Mouse (Mus musculus) midbrain, postnatal 0 days (tissue): ENCODE measurements at regions not wholly inside any gene's neighbourhood (a gene's known extent, or its start where the extent isn't known, plus 50 kb on each side); places are given as distances from the start of the nearest gene placed in this dataset.

Source experiments
- ATAC-seq: fragments of 200-750 bp; cut with Nextera tagmentation; 2 replicates; pipeline ENCODE4 v1.8.0; 2017; ENCODE audit warnings: moderate number of reproducible peaks, mild to moderate bottlenecking, moderate TSS enrichment, moderate library complexity; ENCODE audit not compliant: low FRiP score
- DNase-seq: peaks from one replicate; pipeline ENCODE4 v3.0.0-alpha.2; 2015; ENCODE audit warnings: low spot score
- H3K27ac ChIP-seq: fragments of 300-500 bp; sonication (generic); 2 replicates; pipeline ENCODE4 v1.5.1; 2014; ENCODE audit warnings: low read depth, mild to moderate bottlenecking, low read length, mixed read lengths
- H3K27me3 ChIP-seq: fragments of 300-500 bp; sonication (generic); 2 replicates; pipeline ENCODE4 v1.6.1; 2014; ENCODE audit warnings: low read length, control low read depth, mixed read lengths; ENCODE audit not compliant: insufficient read depth
- H3K36me3 ChIP-seq: fragments of 300-500 bp; sonication (generic); 2 replicates; pipeline ENCODE4 v1.6.1; 2014; ENCODE audit warnings: low read length, control low read depth, mixed read lengths; ENCODE audit not compliant: insufficient read depth
- H3K4me1 ChIP-seq: fragments of 300-500 bp; sonication (generic); 2 replicates; pipeline ENCODE4 v1.6.1; 2014; ENCODE audit warnings: mild to moderate bottlenecking, control low read depth, antibody characterized with exemption, low read length, mixed read lengths; ENCODE audit not compliant: insufficient read depth
- H3K4me2 ChIP-seq: fragments of 300-500 bp; sonication (generic); 2 replicates; pipeline ENCODE4 v1.6.1; 2014; ENCODE audit warnings: low read depth, mild to moderate bottlenecking, low read length, mixed read lengths; ENCODE audit not compliant: poor library complexity, severe bottlenecking
- H3K4me3 ChIP-seq: fragments of 300-500 bp; sonication (generic); 2 replicates; pipeline ENCODE4 v1.5.1; 2014; ENCODE audit warnings: low read depth, mild to moderate bottlenecking, low read length, moderate library complexity
- H3K9ac ChIP-seq: fragments of 300-500 bp; sonication (generic); replicated peaks from 2 replicates; pipeline ENCODE4 v1.6.1; 2014; ENCODE audit warnings: mild to moderate bottlenecking, low read length, moderate library complexity, mixed read lengths; ENCODE audit not compliant: poor library complexity, severe bottlenecking
- H3K9me3 ChIP-seq: fragments of 300-500 bp; sonication (generic); 2 replicates; pipeline ENCODE4 v1.6.1; 2016; ENCODE audit warnings: low read length, control low read depth
- CTCF ChIP-seq: IDR thresholded peaks from 2 replicates; pipeline ENCODE4 v1.5.1; 2016; ENCODE audit warnings: antibody characterized with exemption, mild to moderate bottlenecking
- WGBS: fragments of 180-500 bp; shearing (Covaris S2); extraction: QIAGEN DNeasy Blood & Tissue Kit; methylation state at CpG from one replicate; pipeline ENCODE4 v1.1.7; 2014; 5-methylcytosine and 5-hydroxymethylcytosine counted together

GRCm38 (mm10) chr12:117455800-117456199, 60.5 kb upstream of the Rapgef5 start:
- no peak overlapping the region for H3K27ac ChIP-seq
- no peak for TF ChIP-seq CTCF
- no peak overlapping the region for H3K9ac ChIP-seq
- no peaks in the 10 kb centered on the region for H3K9me3 ChIP-seq
- no peaks in the 10 kb centered on the region for H3K4me1 ChIP-seq
- ATAC-seq (no peak), DNase-seq (no peak)
- no peak overlapping the region for H3K4me3 ChIP-seq
- H3K27me3 ChIP-seq, result no peaks in the 10 kb centered on the region
- H3K36me3 ChIP-seq, result no peaks in the 10 kb centered on the region
- 73% methylated on average over 7 of the region's 7 CpGs for WGBS
- no peak overlapping the region for H3K4me2 ChIP-seq

- no peak overlapping the region for H3K9ac ChIP-seq
- no peak overlapping the region for H3K4me3 ChIP-seq
- no peak overlapping the region for H3K27ac ChIP-seq
- ATAC-seq (no peak), DNase-seq (no peak)
- 57% methylated on average over 9 of the region's 9 CpGs for WGBS
- no peak for TF ChIP-seq CTCF
- H3K9me3 ChIP-seq, result no peaks in the 10 kb centered on the region
- H3K4me2 ChIP-seq, result no peak overlapping the region
- no peaks in the 10 kb centered on the region for H3K36me3 ChIP-seq
- no peaks in the 10 kb centered on the region for H3K27me3 ChIP-seq
- no peaks in the 10 kb centered on the region for H3K4me1 ChIP-seq
These were observed 57.9 kb upstream of the Rapgef5 start for GRCm38 (mm10) chr12:117458132-117459070.

- DNase-seq (no peak), ATAC-seq (no peak)
- no peak for TF ChIP-seq CTCF
- Histone ChIP-seq H3K4me1 (no peaks in the 10 kb centered on the region), H3K4me2 (no peak overlapping the region), H3K4me3 (no peak overlapping the region), H3K27ac (no peak overlapping the region), H3K9ac (no peak overlapping the region), H3K36me3 (no peaks in the 10 kb centered on the region), H3K27me3 (no peaks in the 10 kb centered on the region), H3K9me3 (no peaks in the 10 kb centered on the region)
- 90% methylated on average over 4 of the region's 4 CpGs for WGBS
These were observed 56.7 kb upstream of the Rapgef5 start for GRCm38 (mm10) chr12:117459541-117459940.

GRCm38 (mm10) chr12:117465206-117465605, 51.1 kb upstream of the Rapgef5 start:
- Histone ChIP-seq H3K4me1 (no peaks in the 10 kb centered on the region), H3K27me3 (no peaks in the 10 kb centered on the region), H3K9ac (no peak overlapping the region), H3K4me2 (no peak overlapping the region), H3K4me3 (no peak overlapping the region), H3K9me3 (no peaks in the 10 kb centered on the region), H3K27ac (no peak overlapping the region), H3K36me3 (no peaks in the 10 kb centered on the region)
- no peak for TF ChIP-seq CTCF
- ATAC-seq, result no peak
- no peak for DNase-seq
- WGBS, result 91% methylated on average over 3 of the region's 3 CpGs

GRCm38 (mm10) chr12:117465998-117466397, 50.3 kb upstream of the Rapgef5 start:
- H3K27ac ChIP-seq, result no peak overlapping the region
- no peak overlapping the region for H3K9ac ChIP-seq
- TF ChIP-seq CTCF, result no peak
- no peak overlapping the region for H3K4me2 ChIP-seq
- ATAC-seq (no peak), DNase-seq (no peak)
- no peaks in the 10 kb centered on the region for H3K9me3 ChIP-seq
- WGBS, result 66% methylated on average over 7 of the region's 7 CpGs
- H3K4me1 ChIP-seq, result no peaks in the 10 kb centered on the region
- H3K36me3 ChIP-seq, result no peaks in the 10 kb centered on the region
- H3K27me3 ChIP-seq, result no peaks in the 10 kb centered on the region
- H3K4me3 ChIP-seq, result no peak overlapping the region
